Mouse (Mus musculus): ENCODE measurements around the gene Mrpl42. TPM values are rescaled to one million over a fixed set of nuclear protein-coding genes. Genes with fewer than 3 reads are reported as not detected.

The Mrpl42 gene
- total RNA-seq, 4 experiments from 2014 or later: 80.4 to 93.6 (median 88.5) TPM

- DNase-seq: peak; percentile 98
Measured at GRCm38 (mm10) chr10:95514656-95515292, 13.0 kb upstream of the Mrpl42 start, which contains the start of gene Ube2n. Gene Ube2n, plus strand, starts transcription at chr10:95515145.

- DNase-seq: no peak
Measured at GRCm38 (mm10) chr10:95513768-95514556, 12.2 kb upstream of the Mrpl42 start.

- DNase-seq: no peak
Measured at GRCm38 (mm10) chr10:95512635-95513034, 10.9 kb upstream of the Mrpl42 start.

DNA sequence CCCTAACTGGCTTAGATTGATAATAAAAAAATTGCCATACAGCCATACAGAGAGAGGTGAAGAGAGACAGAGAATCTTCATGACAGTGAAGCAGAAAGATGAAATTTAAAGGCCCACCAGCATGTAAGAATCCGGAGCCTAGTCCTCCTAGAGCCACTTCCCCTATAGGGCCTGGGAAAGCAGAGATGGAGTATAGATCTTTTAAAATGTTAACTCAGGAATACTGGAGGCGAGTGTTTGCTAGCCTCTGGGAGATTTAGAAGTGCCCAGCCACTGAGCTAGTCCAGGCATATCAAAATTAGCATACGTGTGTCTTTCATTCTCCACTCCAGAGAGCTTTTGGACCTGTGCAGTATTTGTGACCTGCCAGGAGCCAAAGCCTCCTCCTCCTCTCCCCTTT is 7.5 kb upstream of the Mrpl42 start:
- DNase-seq: no peak

DNA sequence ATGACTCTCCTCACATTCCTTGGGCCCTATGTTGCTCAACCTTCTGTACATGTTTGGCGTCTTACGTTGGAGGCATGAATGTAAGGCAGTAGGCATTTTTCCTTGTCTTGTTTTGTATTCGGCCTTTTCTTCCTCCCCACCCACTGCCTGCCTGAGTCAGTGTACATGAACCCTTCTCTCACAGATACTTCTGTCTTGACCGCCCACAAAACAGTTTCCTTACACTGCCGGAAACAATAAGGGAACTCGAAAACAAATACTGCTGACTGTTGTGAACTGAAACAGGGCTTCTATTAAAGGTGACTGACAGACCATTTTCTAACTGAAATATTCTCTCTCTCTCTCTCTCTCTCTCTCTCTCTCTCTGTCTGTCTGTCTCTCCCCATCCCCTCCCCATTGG is 7.1 kb upstream of the Mrpl42 start:
- no peak for DNase-seq

DNA sequence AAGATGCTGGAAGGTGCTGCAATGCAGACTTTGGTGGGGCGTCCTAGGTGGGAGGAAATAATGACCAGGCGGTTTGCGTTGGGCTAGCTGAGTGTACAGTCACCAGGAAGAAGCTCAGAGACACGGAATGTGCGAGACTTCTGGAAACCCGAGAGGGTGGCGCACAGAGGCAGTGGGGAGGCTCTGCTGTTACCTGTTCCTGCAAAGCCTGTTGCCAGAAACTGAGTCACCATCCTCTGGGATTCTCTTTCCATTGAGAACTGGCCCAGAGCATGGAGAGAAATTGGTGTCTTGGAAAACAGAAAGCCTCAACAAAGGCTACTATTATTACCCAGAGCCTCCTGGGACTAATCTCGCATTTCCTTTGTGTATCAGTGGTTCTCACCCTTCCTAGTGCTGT is 6.4 kb upstream of the Mrpl42 start:
- DNase-seq: no peak

DNA sequence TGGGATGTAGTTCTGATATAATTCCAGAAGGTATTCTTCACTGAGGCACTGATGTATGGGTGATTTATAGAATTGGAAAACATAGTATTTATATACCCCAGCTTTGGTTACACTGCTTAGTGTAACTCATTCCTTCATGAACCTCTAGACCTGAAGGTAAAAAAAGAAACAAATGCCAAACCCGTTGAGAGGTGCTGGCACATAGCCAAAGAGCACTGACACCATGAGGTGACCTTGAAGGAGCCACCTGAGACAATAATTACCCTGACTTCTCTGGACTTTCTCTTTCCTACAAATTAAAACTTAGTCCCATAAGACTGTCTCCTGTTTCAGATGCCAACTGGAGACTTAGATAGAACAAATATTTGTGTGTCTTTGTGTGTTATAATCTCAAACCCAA is 2.6 kb upstream of the Mrpl42 start:
- no peak for DNase-seq

DNA sequence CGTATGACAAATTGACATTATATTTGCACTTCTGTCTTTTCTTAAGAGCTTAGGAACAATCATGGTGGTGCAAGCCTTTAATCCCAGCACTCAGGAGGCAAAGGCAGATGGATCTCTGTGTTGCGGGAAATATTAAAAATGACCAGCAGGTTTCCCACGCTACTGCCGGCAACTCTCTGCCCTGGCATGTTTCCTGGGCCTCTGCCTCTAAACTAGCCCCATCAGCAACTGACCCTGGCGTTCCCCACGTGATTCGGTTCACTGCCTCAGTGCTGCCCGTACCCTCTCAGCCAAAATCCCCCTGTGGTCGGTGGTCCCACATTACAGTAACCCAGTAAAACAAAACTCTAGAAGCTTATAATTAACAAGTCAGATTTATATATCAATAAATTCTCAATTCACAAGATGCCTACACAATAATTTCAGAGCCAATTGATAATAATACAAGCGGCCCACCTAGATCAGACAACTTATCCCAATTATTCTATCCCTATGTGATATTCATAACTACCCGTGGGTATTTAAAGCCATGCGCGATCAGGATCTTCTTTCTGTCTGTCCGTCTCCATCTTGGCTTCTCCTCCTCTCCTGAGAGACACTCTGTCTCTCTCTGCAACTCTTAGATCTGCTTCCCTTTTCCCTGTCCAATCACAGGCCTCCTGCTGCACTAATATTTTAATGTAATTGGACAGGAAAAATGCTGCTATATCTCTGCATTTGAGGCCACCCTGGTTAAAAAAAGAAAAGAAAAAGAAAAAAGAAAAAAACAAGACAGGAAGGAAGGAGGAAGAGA is 1.9 kb upstream of the Mrpl42 start:
- DNase-seq: no peak

- no peak for DNase-seq
Measured at GRCm38 (mm10) chr10:95501033-95501432, 707 bp downstream of the Mrpl42 start.

DNA sequence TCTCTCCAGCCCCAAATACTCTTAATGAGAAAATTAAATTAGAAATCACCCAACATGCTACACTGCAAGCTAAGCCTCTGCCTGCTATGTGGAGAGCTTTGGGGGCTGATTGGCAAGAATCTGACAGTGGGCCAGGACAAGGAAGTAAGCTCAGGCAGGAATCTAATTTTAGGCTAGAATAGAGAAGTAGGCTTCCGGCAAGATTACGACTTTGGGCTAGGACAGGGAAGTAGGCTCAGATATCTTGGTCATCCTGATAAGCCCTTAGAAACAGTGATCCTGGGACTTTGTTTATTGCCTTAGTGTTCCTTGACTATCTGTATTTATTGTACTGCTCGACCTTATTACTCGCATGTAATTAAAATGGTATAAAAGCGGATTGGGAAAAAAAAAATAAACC is 7.5 kb downstream of the Mrpl42 start:
- DNase-seq: no peak

GRCm38 (mm10) chr10:95489653-95490052 is 12.1 kb downstream of the Mrpl42 start:
- DNase-seq: no peak

DNA sequence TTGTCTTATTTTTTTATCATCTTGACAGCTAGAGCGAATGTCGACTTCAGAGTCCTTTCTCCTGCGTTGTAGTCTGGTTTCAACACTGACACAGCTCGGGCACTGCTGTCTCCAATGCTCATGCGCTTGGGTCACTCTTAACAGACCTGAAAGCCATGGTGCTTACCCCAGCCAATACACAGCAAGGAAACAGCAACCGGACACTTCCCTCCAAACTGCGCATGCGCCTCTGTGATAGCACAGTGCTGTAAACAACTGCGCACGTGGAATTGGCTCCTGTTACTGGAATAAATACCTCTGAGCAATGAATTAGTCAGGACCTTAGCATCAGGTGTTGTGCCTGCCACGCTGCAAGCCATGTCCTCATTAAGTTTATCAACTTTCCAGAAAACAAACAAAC is 24.2 kb downstream of the Mrpl42 start:
- no peak for DNase-seq

DNA sequence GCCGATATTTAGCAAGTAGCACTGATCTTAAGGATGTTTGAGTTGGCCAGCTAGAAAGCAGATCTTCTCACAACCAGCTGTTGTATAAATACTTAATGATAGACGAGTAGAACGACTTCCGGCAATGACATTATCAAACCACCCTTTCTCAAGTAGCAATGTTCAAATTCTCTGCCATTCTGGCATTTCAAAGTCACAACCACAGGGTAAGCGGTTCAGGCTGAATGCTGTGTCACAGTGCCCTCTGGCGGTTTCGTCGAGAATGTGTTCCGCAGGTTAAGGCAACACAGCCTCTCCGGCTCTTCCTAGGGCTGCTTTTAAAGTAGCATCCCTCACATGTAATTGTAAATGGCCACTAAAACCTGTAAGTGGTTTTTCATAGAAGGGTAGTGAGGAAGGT is 25.8 kb downstream of the Mrpl42 start:
- DNase-seq: peak; percentile 55

- no peak for DNase-seq
Measured at GRCm38 (mm10) chr10:95471889-95472547, 29.7 kb downstream of the Mrpl42 start.

GRCm38 (mm10) chr10:95471186-95471585 is 30.6 kb downstream of the Mrpl42 start:
- DNase-seq: no peak

DNA sequence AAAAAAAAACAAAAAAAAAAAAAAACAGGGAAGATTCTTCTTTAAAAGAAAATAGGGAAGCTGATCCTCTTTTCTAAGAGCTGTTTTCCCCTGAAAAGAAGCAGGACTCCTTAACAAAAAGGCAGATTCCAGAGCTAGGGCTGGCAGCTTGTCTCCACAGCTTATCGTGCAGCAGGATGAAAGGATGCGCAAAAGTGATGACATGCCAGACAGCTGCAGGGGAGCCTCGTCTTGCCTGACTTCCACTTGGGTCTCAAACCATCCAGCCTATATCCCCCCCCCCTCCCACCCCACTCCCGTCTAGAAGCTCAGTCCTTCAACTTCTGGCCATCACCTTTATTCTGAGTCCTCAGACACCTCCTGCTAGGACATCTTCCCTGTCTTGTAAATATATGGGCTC is 32.8 kb downstream of the Mrpl42 start:
- DNase-seq: no peak

DNA sequence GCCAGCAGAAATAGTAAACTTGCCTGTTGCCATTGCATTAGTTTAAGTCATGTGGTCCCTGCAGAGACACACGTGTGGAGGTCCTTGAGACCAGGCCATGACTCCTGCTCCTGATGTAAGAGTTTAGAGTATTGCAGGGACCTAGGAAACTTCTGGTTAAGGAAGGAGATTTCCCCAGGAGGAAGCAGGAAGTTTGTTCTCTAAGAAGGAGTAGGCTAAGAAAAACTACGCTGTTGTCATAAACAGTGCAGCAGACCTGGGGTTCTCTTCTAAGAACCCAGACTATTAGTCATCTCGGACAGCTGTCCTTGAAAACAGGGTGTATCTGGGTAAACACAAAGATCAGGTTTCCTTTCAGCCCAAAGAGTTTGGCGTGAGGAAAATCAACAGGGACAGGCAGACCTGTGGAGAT is 36.2 kb downstream of the Mrpl42 start:
- peak; percentile 45 for DNase-seq

DNA sequence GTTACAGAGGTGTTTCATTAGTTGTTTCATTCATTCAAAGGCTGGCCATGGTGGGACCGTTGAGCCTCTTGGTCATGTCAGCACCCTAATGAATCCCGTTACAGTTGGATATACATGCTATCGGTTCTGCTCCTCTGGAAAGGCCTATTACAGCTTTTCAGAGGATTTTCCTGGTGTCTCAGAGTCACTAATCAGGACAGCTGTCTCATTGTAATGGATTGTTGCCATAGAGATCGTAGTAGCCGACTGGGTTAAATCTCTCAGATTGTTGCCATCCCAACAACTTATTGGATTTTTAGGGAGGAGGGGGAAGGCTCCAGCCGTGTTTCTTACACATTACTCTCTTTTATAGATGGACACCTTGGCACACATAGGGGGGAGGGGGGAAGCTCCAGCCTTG is 37.2 kb downstream of the Mrpl42 start:
- DNase-seq: no peak

DNA sequence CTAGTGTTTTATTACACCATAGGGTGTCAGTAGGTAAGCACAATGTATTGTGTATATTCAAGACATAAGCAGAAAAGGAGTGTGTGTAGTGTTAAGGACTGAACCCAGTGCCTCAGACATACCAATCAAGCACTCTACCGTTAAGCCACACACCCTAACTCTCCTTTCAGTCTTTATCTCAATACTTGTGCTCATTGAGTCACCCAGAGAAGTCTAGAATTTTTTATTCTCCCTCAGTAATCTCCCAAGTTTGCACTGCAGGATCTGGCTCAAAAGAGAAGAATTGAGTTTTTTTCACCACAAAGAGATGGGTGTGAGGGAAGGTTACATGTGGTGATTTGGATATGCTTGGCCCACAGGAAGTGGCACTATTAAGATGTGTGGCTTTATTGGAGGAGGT is 39.5 kb downstream of the Mrpl42 start:
- DNase-seq: no peak

GRCm38 (mm10) chr10:95461053-95461553 is 40.6 kb downstream of the Mrpl42 start:
- no peak for DNase-seq

DNA sequence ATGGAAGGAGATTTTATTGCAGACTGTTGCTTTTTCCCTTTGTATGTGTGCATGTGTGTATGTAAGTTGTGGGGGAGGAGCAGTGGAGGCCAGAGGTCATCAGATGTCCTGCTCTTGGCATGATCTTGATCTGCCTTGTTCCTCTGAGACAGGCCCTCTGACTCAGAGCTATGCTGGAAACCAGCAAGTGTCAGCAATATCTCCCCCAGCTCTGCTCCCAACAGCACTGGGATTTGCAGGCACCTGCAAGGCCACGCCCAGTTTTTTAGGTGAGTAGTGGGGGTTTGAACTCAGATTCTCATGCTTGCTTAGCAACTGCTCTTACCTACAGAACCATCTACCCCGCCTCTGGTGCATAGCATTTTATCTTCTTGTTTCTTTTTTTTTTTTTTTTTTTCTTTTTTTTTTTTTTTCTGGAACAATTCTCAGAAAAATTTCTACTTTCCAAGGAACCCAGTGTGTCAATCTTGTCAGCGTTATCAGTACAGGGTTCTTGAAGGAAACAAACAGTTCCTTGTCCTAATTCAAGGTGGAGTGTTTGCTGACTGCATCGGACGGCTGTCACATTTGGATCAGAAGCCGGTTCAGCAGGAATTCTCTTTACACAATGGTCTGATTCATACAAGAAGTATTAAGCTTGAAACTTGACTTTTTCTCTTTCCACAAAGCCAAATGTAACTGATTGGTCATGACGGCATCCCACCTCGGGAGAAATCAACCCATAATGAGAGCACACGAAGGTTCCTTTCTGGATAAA is 43.5 kb downstream of the Mrpl42 start:
- peak; percentile 8 for DNase-seq
